In the genomic region with DNA sequence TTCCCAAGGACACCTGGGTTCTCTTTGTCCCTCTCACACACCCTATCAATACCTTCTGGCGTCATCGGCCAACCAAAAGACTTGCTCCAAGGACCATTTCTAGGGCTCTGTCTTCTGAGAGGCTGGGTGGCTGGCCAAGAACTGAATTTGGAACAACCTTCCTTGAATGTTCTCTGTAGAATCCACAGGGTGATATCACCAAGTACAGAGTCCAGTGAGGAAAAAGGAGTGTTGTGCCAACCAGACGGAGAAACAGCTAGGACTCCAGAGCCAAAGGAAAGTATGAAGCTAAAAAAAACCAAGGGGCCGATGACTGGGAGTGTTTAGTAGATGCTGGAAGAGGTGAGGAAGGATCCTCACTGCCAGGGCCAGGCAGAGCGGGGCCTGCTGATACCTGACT, we compare ENCODE assay signal across 31 mouse cellular contexts.
DNase-seq lines count a peak whose midpoint lies in the region; ATAC-seq and TF ChIP-seq lines count a peak whose summit lies in the region.
"Had no signal": no experiment of that assay in that cellular context is flagged by ENCODE, and none has a peak within 500 bp of the region (broad histone marks: within the 10 kb centered on the region; RNA-seq: fewer than 3 reads in every experiment).

No protein-coding gene starts in this region.

- peak; percentile 92 for DNase-seq in heart, adult 11 months
- no peak for DNase-seq in heart, postnatal 14 days
- peak; percentile 36 for DNase-seq in kidney, adult 2 months
- DNase-seq in kidney, postnatal 25 days = no peak
- peak; percentile 32 for DNase-seq in skeletal muscle tissue, adult 2 months (ENCODE audit: low read depth, low spot score)
- DNase-seq in right cerebral cortex, postnatal 4 days = no peak
- DNase-seq: adrenal gland, postnatal 14 days; cerebellum, adult 11 months; cerebellum, adult 9-10 months; cerebellum, postnatal 36 days; embryo, embryonic 11 days; kidney, postnatal 14 days; lung, embryonic 14.5 days; lung, postnatal 14 days; retina, postnatal 1 day; right cerebral cortex, postnatal 14 days; thymus, postnatal 4 days had no signal

- H3K4me1 ChIP-seq in kidney, adult 2 months (ENCODE audit: control insufficient read depth, insufficient read depth, low read length) = no peaks in the 10 kb centered on the region
- peaks cover 6% of the 10 kb centered on the region; the same call in 1 of the 2 replicates for H3K4me1 ChIP-seq in intestine, embryonic 15.5 days (replicated peaks)
- H3K4me1 ChIP-seq in hindbrain, embryonic 16.5 days (ENCODE audit: control insufficient read depth, insufficient read depth, low read depth, low read length) = no peaks in the 10 kb centered on the region
- H3K4me1 ChIP-seq: hindbrain, embryonic 13.5 days; limb, embryonic 10.5 days; liver, embryonic 15.5 days; midbrain, embryonic 15.5 days; neural tube, embryonic 15.5 days had no signal

- H3K36me3 ChIP-seq in kidney, adult 2 months (ENCODE audit: control insufficient read depth, insufficient read depth, low read length) = no peaks in the 10 kb centered on the region
- H3K36me3 ChIP-seq in intestine, embryonic 15.5 days = no peaks in the 10 kb centered on the region
- no peaks in the 10 kb centered on the region for H3K36me3 ChIP-seq in hindbrain, embryonic 16.5 days (ENCODE audit: control insufficient read depth, insufficient read depth, low read length)
- H3K36me3 ChIP-seq: embryonic facial prominence, embryonic 12.5 days; hindbrain, embryonic 13.5 days; limb, embryonic 10.5 days; limb, embryonic 15.5 days; liver, embryonic 15.5 days; midbrain, embryonic 10.5 days; midbrain, embryonic 15.5 days; neural tube, embryonic 15.5 days had no signal

- no peaks in the 10 kb centered on the region for H3K9me3 ChIP-seq in intestine, embryonic 15.5 days
- no peaks in the 10 kb centered on the region for H3K9me3 ChIP-seq in hindbrain, embryonic 16.5 days (ENCODE audit: control insufficient read depth, low read length)
- H3K9me3 ChIP-seq: embryonic facial prominence, embryonic 12.5 days; hindbrain, embryonic 13.5 days; limb, embryonic 10.5 days; limb, embryonic 15.5 days; liver, embryonic 15.5 days; midbrain, embryonic 10.5 days; midbrain, embryonic 15.5 days; neural tube, embryonic 15.5 days had no signal

- TF ChIP-seq POLR2A in kidney, adult 2 months (IDR thresholded peaks at IDR 0.05; ENCODE audit: low read depth, low read length) = no peak

- WGBS in kidney, adult 2 months = 83% methylated on average over 5 of the region's 5 CpGs
- WGBS in intestine, embryonic 15.5 days = 81% methylated on average over 5 of the region's 5 CpGs
- WGBS in hindbrain, embryonic 16.5 days = 90% methylated on average over 5 of the region's 5 CpGs

- TF ChIP-seq CTCF in kidney, adult 2 months (conservative IDR thresholded peaks at IDR 0.05; ENCODE audit: insufficient read depth, insufficient read length, low read depth, low read length) = no peak

- H3K27me3 ChIP-seq in kidney, adult 2 months (replicated peaks; ENCODE audit: control insufficient read depth, insufficient read depth, low read length) = no peaks in the 10 kb centered on the region
- H3K27me3 ChIP-seq in intestine, embryonic 15.5 days (replicated peaks) = no peaks in the 10 kb centered on the region
- H3K27me3 ChIP-seq in hindbrain, embryonic 16.5 days (replicated peaks; ENCODE audit: control insufficient read depth, insufficient read depth, low read length) = no peaks in the 10 kb centered on the region
- H3K27me3 ChIP-seq: embryonic facial prominence, embryonic 12.5 days; hindbrain, embryonic 13.5 days; limb, embryonic 15.5 days; liver, embryonic 15.5 days; midbrain, embryonic 15.5 days; neural tube, embryonic 15.5 days had no signal

- H3K27ac ChIP-seq in kidney, adult 2 months (ENCODE audit: insufficient read depth, low read depth, low read length) = no peak overlapping the region
- 0 out of 2 replicates have a peak overlapping the region, but pooled peaks have one; percentile 4 for H3K27ac ChIP-seq in intestine, embryonic 15.5 days
- no peak overlapping the region for H3K27ac ChIP-seq in hindbrain, embryonic 16.5 days (ENCODE audit: low read depth, low read length)
- H3K27ac ChIP-seq: embryonic facial prominence, embryonic 12.5 days; heart, adult 2 months; hindbrain, embryonic 13.5 days; limb, embryonic 10.5 days; limb, embryonic 15.5 days; liver, embryonic 15.5 days; midbrain, embryonic 10.5 days; midbrain, embryonic 15.5 days; neural tube, embryonic 15.5 days had no signal

- no peak overlapping the region for H3K4me3 ChIP-seq in kidney, adult 2 months (ENCODE audit: insufficient read depth, low read depth, low read length)
- no peak overlapping the region for H3K4me3 ChIP-seq in intestine, embryonic 15.5 days (replicated peaks)
- H3K4me3 ChIP-seq in hindbrain, embryonic 16.5 days (ENCODE audit: low read length) = no peak overlapping the region
- H3K4me3 ChIP-seq: embryonic facial prominence, embryonic 12.5 days; heart, adult 2 months; hindbrain, embryonic 13.5 days; limb, embryonic 10.5 days; limb, embryonic 15.5 days; liver, embryonic 15.5 days; midbrain, embryonic 10.5 days; midbrain, embryonic 15.5 days; neural tube, embryonic 15.5 days had no signal

- no peak overlapping the region for H3K9ac ChIP-seq in intestine, embryonic 15.5 days
- no peak overlapping the region for H3K9ac ChIP-seq in hindbrain, embryonic 16.5 days (ENCODE audit: low read depth, low read length)
- H3K9ac ChIP-seq: embryonic facial prominence, embryonic 12.5 days; hindbrain, embryonic 13.5 days; limb, embryonic 15.5 days; liver, embryonic 15.5 days; lung, embryonic 14.5 days; midbrain, embryonic 15.5 days; neural tube, embryonic 15.5 days had no signal

- ATAC-seq in intestine, embryonic 15.5 days = peak; percentile 63
- no peak for ATAC-seq in hindbrain, embryonic 16.5 days
- ATAC-seq: CD4-positive, CD25-positive, alpha-beta regulatory T cell, adult 4 months; forebrain, embryonic 14.5 days; inflammation-experienced regulatory T-cells, adult 6 months; midbrain, embryonic 15.5 days had no signal

- intact Hi-C loops in heart, postnatal 14 days (cut with DNase I) = no loop called here

- H3K4me2 ChIP-seq in intestine, embryonic 15.5 days (replicated peaks) = no peak overlapping the region
- no peak overlapping the region for H3K4me2 ChIP-seq in hindbrain, embryonic 16.5 days (ENCODE audit: low read length)
- H3K4me2 ChIP-seq: embryonic facial prominence, embryonic 12.5 days; hindbrain, embryonic 13.5 days; limb, embryonic 15.5 days; liver, embryonic 15.5 days; lung, embryonic 14.5 days; midbrain, embryonic 15.5 days; neural tube, embryonic 15.5 days had no signal

Comparison
In these comparisons a context has a peak if more than half of its experiments do, and no peak if none do; other contexts are left out.
1. DNase-seq: peak in heart, adult 11 months (single experiment), kidney, adult 2 months (single experiment) and skeletal muscle tissue, adult 2 months (single experiment); none in heart, postnatal 14 days (0 of 2), kidney, postnatal 25 days (0 of 2) and right cerebral cortex, postnatal 4 days (single experiment).